Mouse (Mus musculus) stomach, embryonic 14.5 days (tissue): ENCODE data around the gene Slc16a11. TPM values are rescaled to one million over a fixed set of nuclear protein-coding genes. Genes with fewer than 3 reads are reported as not detected.

Experiments
- ATAC-seq: fragments of 200-750 bp; cut with Nextera tagmentation; 2 replicates; pipeline ENCODE4 v1.8.0; 2017; ENCODE audit warnings: low read depth, moderate TSS enrichment; ENCODE audit not compliant: insufficient number of reproducible peaks, insufficient read depth, low FRiP score
- H3K27ac ChIP-seq: fragments of 300-500 bp; sonication (generic); 2 replicates; pipeline ENCODE4 v1.5.1; 2014; ENCODE audit warnings: mild to moderate bottlenecking, low read length, moderate library complexity, mixed read lengths
- H3K27me3 ChIP-seq: fragments of 300-500 bp; sonication (generic); 2 replicates; pipeline ENCODE4 v1.6.1; 2014; ENCODE audit warnings: low read length, control low read depth, mixed read lengths; ENCODE audit not compliant: control insufficient read depth, insufficient read depth
- H3K36me3 ChIP-seq: fragments of 300-500 bp; sonication (generic); 2 replicates; pipeline ENCODE4 v1.6.1; 2014; ENCODE audit warnings: mild to moderate bottlenecking, control low read depth, low read length, moderate library complexity, mixed read lengths; ENCODE audit not compliant: control insufficient read depth, insufficient read depth
- H3K4me1 ChIP-seq: fragments of 300-500 bp; sonication (generic); 2 replicates; pipeline ENCODE4 v1.6.1; 2014; ENCODE audit warnings: low read length, control low read depth, mixed read lengths; ENCODE audit not compliant: control insufficient read depth, insufficient read depth
- H3K4me2 ChIP-seq: fragments of 300-500 bp; sonication (generic); replicated peaks from 2 replicates; pipeline ENCODE4 v1.6.1; 2014; ENCODE audit warnings: low read depth, low read length, control low read depth
- H3K4me3 ChIP-seq: fragments of 300-500 bp; sonication (generic); 2 replicates; pipeline ENCODE4 v1.5.1; 2014; ENCODE audit warnings: low read depth, low read length, control low read depth
- H3K9ac ChIP-seq: fragments of 300-500 bp; sonication (generic); replicated peaks from 2 replicates; pipeline ENCODE4 v1.6.1; 2014; ENCODE audit warnings: low read depth, mild to moderate bottlenecking, control low read depth, low read length, moderate library complexity, mixed read lengths
- H3K9me3 ChIP-seq: fragments of 300-500 bp; sonication (generic); 2 replicates; pipeline ENCODE4 v1.6.1; 2016; ENCODE audit warnings: low read depth, low read length, control low read depth; ENCODE audit not compliant: control insufficient read depth
- whole genome bisulfite sequencing: fragments of 180-500 bp; shearing (Covaris S2); extraction: QIAGEN DNeasy Blood & Tissue Kit; methylation state at CpG from one replicate; pipeline ENCODE4 v1.1.7; 2014; 5-methylcytosine and 5-hydroxymethylcytosine counted together
- polyA plus RNA-seq: library from polyadenylated mRNA; unstranded; fragments of >200 nt; fragmentation: Nextera tagmentation; extraction: Ambion mirVana; gene quantifications from 2 replicates; pipeline ENCODE4 v1.2.1, GENCODE M21; 2014

The Slc16a11 gene
- polyA plus RNA-seq, 1 experiment from 2014 or later: 0.69 TPM

- H3K4me2 ChIP-seq: no peak overlapping the region
- H3K4me1 ChIP-seq: no peaks in the 10 kb centered on the region
- H3K9ac ChIP-seq: no peak overlapping the region
- no peak for ATAC-seq
- 78% methylated on average over 4 of the region's 4 CpGs for WGBS
- H3K9me3 ChIP-seq: no peaks in the 10 kb centered on the region
- H3K36me3 ChIP-seq: no peaks in the 10 kb centered on the region
- H3K4me3 ChIP-seq: no peak overlapping the region
- no peaks in the 10 kb centered on the region for H3K27me3 ChIP-seq
- H3K27ac ChIP-seq: no peak overlapping the region
Observed at GRCm38 (mm10) chr11:70174491-70174890, 38.1 kb upstream of the Slc16a11 start.

GRCm38 (mm10) chr11:70177647-70178046 lies 34.9 kb upstream of the Slc16a11 start:
- no peak overlapping the region for H3K9ac ChIP-seq
- no peaks in the 10 kb centered on the region for H3K4me1 ChIP-seq
- H3K4me3 ChIP-seq: no peak overlapping the region
- H3K9me3 ChIP-seq: no peaks in the 10 kb centered on the region
- H3K27me3 ChIP-seq: no peaks in the 10 kb centered on the region
- H3K36me3 ChIP-seq: no peaks in the 10 kb centered on the region
- 73% methylated on average over 8 of the region's 8 CpGs for WGBS
- no peak for ATAC-seq
- H3K27ac ChIP-seq: no peak overlapping the region
- H3K4me2 ChIP-seq: no peak overlapping the region

GRCm38 (mm10) chr11:70178311-70178710 lies 34.2 kb upstream of the Slc16a11 start:
- no peaks in the 10 kb centered on the region for H3K9me3 ChIP-seq
- no peaks in the 10 kb centered on the region for H3K4me1 ChIP-seq
- no peak overlapping the region for H3K4me3 ChIP-seq
- H3K27ac ChIP-seq: no peak overlapping the region
- H3K4me2 ChIP-seq: no peak overlapping the region
- H3K36me3 ChIP-seq: no peaks in the 10 kb centered on the region
- 82% methylated on average over 11 of the region's 11 CpGs for WGBS
- no peaks in the 10 kb centered on the region for H3K27me3 ChIP-seq
- ATAC-seq: no peak
- no peak overlapping the region for H3K9ac ChIP-seq

DNA sequence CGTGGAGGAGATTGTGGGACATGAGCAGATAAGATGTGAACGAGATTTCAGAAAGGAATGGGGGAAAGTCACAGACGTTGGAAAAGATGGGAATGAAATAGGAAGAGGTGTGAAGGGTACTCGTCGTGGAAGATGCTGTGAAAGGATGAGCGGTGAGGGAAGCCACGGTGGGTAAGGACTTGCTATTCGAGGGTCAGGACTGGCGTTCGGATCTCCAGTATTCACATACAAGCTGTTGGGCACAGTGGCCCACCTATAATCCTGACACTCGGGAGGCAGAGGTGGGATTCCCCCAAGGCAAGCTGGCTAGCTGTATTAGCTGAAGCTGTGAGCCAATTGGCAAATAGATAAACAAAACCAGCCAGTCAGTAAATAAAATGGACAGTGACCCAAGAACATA lies 33.8 kb upstream of the Slc16a11 start:
- Histone ChIP-seq H3K27ac (no peak overlapping the region), H3K4me1 (no peaks in the 10 kb centered on the region), H3K4me2 (no peak overlapping the region), H3K9ac (no peak overlapping the region), H3K4me3 (no peak overlapping the region), H3K27me3 (no peaks in the 10 kb centered on the region), H3K9me3 (no peaks in the 10 kb centered on the region), H3K36me3 (no peaks in the 10 kb centered on the region)
- WGBS: 73% methylated on average over 11 of the region's 11 CpGs
- no peak for ATAC-seq

GRCm38 (mm10) chr11:70179401-70179800 lies 33.2 kb upstream of the Slc16a11 start:
- Histone ChIP-seq H3K9me3 (no peaks in the 10 kb centered on the region), H3K4me1 (no peaks in the 10 kb centered on the region), H3K27ac (no peak overlapping the region), H3K27me3 (no peaks in the 10 kb centered on the region), H3K4me3 (no peak overlapping the region), H3K4me2 (no peak overlapping the region), H3K36me3 (no peaks in the 10 kb centered on the region), H3K9ac (no peak overlapping the region)
- 35% methylated on average over 14 of the region's 14 CpGs for WGBS
- ATAC-seq: no peak

DNA sequence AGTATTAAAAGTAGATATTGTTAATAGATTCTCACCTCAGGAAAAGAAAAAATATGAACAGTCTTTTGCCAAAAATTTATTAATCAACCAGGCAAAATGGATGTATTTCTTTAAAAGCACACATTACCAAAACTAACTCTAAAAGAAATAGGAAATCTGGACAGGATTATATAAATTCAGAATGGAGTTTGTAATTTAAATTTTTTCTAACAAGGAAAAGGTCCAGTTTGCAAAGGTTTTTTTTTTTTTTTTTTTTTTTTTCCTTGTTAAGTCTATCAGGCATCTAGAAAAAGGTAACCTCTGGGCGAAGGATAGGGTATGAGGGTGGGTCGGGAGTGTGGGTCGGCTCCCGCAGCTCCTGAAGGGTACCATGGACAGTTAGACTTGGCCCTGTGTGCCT lies 32.1 kb upstream of the Slc16a11 start:
- Histone ChIP-seq H3K27me3 (no peaks in the 10 kb centered on the region), H3K36me3 (no peaks in the 10 kb centered on the region), H3K9me3 (no peaks in the 10 kb centered on the region), H3K27ac (no peak overlapping the region), H3K9ac (no peak overlapping the region), H3K4me2 (no peak overlapping the region), H3K4me3 (no peak overlapping the region), H3K4me1 (no peaks in the 10 kb centered on the region)
- 91% methylated on average over 4 of the region's 4 CpGs for WGBS
- no peak for ATAC-seq

DNA sequence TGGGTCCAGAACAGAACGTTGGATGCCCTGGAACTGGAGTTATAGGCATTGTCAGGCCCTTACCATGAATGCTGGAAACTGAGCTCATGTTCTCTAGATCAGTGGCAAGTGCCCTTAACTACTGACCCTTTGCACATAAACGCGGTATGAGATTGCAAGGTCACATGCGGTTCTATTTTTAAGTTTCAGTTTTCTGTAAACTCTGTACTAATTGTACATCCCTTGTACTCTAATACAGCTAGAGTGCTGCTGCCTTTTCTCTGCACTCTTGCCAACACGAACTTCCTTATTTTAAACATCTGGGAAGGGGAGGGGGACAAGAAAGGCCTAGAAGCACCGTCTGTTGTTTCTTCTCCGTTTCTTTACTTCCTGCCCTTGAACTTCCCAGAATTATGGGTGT lies 27.4 kb upstream of the Slc16a11 start:
- Histone ChIP-seq H3K4me3 (no peak overlapping the region), H3K9me3 (no peaks in the 10 kb centered on the region), H3K27me3 (no peaks in the 10 kb centered on the region), H3K4me2 (no peak overlapping the region), H3K27ac (no peak overlapping the region), H3K4me1 (no peaks in the 10 kb centered on the region), H3K9ac (no peak overlapping the region), H3K36me3 (no peaks in the 10 kb centered on the region)
- WGBS: 60% methylated on average over 7 of the region's 7 CpGs
- ATAC-seq: no peak

DNA sequence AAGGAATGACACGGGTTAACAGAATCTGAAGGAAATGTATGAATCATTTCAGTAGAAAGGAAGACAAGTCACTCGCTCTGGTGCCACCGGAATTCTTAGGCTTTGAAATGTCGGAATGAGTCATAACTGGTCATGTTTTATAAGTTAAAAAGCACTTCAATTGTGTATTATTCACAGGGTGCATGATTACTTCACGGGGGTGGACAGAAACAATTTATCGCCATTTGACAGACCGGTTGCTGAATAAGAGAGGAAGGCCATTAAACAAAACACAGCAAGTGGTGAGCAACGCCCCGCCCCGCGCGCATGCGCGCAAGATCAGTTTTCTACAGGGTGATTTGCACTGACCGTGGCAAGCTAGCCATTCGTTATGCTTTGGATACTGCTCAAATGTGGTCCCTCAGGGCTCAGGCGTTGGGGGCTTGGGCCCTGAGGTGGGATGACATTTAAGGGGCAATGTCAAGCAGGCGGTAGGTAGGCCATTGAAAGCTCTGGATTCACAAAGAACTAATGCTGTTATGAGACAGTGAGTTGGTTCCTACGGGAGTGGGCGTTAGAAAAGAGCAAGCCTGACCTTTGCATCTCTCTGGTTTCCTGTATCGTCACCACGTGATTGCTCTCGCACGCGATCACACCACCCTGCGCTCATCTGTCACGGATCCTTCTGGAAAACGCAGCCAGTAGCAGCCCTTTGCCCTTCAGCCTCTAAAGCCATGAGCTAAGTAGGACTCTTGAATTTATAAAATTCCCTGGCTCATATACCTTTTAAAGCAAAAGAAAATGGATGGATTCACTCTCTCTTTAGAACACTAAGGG lies 23.0 kb upstream of the Slc16a11 start:
- WGBS: 81% methylated on average over 28 of the region's 28 CpGs
- Histone ChIP-seq H3K36me3 (no peaks in the 10 kb centered on the region), H3K9me3 (no peaks in the 10 kb centered on the region), H3K27me3 (no peaks in the 10 kb centered on the region), H3K9ac (no peak overlapping the region), H3K27ac (no peak overlapping the region), H3K4me2 (no peak overlapping the region), H3K4me3 (no peak overlapping the region), H3K4me1 (peaks cover 9% of the 10 kb centered on the region)
- ATAC-seq: no peak

- WGBS: 86% methylated on average over 6 of the region's 6 CpGs
Observed at GRCm38 (mm10) chr11:70191188-70191587, 21.4 kb upstream of the Slc16a11 start.

More at GRCm38 (mm10) chr11:70191188-70191587, 21.4 kb upstream of the Slc16a11 start:
- Histone ChIP-seq H3K27me3 (no peaks in the 10 kb centered on the region), H3K27ac (no peak overlapping the region), H3K9me3 (no peaks in the 10 kb centered on the region), H3K4me1 (peaks cover 9% of the 10 kb centered on the region), H3K36me3 (no peaks in the 10 kb centered on the region), H3K9ac (no peak overlapping the region), H3K4me3 (no peak overlapping the region), H3K4me2 (no peak overlapping the region)
- ATAC-seq: no peak
